Mouse (Mus musculus): ENCODE results near the gene Hist2h2be.

Gene Hist2h2be

DNA sequence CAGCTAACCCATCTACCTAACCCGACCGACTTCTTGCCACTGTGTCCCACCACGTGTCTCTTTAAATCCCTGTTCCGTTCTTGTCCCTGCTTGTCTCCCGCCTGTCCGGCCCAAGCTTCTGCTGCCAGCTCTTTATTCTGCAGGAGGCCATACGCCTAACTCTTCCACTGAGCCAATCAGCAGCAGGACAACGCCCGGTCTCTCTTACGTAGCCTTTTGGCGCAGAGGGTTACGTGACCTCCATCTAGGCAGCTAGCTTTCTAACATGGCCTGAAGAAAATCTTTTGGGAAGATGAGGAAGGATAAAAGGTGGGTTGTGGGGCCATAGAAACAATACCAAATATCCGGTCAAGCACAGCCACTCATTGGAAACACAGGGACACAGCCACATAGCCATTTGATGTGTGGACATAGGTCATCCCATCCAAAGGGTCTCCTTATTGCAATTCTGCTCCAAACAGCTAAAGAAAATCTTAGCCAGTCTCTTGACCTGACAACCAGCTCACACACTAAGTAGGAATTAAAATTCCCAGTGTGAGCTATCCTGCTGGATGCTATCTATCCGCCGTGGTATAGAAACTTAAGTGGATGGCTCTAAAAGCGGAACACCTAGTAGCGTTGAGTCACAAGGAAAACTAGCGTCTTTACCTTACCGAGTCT lies 41.4 kb downstream of the Hist2h2be start:
- DNase-seq (ENCODE audit: low spot score): peak; percentile 69

DNA sequence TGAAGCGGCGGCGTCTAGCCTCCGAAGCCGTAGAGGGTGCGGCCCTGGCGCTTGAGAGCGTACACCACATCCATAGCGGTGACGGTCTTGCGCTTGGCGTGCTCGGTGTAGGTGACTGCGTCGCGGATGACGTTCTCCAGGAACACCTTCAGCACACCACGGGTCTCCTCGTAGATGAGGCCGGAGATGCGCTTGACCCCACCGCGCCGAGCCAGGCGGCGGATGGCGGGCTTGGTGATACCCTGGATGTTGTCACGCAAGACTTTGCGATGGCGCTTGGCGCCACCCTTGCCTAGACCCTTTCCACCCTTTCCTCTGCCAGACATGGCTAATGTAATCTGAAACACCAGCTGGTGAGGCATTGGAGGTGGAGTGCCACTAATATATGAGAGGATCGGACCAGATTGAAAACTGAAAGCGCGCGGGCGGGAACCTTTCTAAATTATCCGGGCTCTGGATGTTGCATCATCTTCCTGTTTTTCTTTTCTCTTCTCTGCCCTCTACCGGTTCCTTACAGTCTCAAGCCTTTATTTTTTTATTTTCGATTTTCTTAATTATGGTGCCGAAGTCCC lies 42.1 kb downstream of the Hist2h2be start, which contains the start of gene Hist2h4:
TSS of gene Hist2h4 (minus strand) at position 333 of the 572 bp plus-strand sequence.
- peak; percentile 96 for DNase-seq (ENCODE audit: low spot score)

DNA sequence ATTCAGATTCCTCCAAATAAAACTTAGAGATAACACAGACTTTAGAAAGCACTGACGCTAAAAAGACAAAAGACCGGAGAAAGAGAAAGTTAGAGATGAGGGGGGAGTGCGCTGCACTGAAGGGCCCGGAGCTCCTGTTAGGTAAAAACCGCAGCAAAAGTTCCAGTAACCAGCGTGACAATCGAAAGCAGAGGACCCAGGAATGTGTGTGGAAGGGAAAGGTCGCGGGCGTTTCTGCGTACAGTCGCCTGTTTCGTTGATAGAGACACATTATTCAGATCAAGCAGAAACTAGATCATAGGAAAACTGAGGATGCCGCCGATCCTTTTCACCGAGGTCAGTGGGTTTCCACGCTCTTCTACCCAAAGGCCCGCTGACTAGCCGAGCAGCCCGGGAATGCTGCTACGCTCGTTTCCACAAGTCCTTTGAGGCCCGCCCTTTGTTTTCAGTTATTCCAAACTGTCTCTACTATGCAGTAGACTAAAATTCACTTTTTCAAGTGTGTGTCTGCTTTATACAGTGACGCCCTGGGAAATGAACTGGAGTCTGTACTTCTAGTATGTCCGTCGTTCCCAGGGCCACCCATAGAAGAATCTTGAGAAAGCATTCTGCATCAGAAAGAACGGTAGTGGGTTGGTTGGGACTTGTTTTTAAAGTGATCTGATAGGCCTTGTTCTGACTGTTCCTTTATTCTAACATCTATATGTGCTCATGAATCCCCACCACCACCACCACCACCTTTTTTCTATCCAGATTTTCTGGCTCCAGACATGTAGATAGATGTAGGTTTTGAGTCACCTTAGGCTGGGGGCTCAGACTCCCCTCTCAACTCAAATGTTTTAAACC lies 42.9 kb downstream of the Hist2h2be start:
- DNase-seq (ENCODE audit: low spot score): peak; percentile 64

DNA sequence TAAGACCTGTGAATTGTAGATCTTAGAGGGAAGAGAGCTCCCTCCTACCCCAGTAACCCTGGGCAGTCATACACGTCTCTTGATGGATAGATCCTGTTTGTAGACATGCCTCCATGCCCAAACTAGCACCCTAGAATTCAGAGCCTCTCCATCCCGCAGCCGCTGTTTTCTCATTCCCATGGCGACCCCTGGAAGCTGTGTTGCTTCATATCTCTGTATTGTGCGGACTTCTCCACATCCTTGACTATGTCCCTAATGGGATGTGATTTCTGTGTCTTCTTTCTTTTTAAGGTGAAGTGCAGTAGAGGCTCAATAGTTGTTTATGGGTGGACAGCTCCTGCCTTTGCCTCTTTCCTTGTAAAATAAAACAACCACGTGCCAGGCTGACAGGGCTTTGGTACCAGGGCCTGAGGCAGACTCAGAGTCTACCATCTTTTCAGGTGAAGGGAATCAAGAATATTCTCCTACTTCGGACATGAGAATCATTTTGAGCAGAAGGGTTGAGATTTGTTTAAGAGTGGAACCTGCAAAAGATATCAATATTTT lies 43.6 kb downstream of the Hist2h2be start:
- DNase-seq (ENCODE audit: low spot score): no peak

DNA sequence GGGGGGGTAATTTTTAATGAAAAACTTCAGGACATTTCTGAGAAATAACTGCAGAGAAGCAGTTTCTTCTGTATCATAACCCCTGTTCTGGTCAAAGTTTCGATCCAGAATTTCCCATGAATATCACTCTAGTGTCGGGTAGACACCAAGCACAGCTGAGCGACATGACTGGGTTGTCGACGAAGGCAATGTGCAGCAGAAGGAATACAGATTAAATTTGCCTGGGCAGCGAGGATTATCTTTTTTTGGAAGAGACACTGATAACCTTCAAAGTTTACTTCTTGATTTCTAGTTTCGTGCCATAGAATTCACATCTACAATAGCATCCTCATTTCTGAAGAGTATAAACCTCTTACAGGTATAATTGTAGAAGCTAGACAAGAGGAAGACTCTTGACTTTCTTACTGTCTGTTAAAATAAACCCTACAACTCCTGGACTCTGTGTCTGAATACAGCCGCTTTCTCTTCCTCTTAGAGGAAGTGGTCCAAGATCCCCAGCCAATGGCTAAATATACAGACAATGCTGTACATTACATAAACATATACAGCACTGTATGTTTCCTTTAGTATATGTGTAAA lies 45.3 kb downstream of the Hist2h2be start:
- DNase-seq (ENCODE audit: low spot score): no peak

DNA sequence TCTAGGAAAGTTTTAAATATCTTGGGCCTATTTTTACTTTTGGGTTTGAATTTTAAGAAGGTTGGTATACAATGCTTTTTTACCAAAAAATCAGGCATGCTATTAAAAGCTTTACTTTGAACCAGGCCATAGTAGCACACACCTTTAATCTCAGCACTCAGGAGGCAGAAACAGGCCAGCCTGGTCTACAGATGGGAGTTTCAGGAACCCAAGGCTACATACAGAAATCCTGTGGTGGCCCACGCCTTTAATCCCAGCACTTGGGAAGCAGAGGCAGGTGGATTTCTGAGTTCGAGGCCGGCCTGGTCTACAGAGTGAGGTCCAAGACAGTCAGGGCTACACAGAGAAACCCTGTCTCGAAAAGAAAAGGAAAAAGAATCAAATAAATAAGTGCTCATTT lies 46.6 kb downstream of the Hist2h2be start:
- no peak for DNase-seq (ENCODE audit: low spot score)

DNA sequence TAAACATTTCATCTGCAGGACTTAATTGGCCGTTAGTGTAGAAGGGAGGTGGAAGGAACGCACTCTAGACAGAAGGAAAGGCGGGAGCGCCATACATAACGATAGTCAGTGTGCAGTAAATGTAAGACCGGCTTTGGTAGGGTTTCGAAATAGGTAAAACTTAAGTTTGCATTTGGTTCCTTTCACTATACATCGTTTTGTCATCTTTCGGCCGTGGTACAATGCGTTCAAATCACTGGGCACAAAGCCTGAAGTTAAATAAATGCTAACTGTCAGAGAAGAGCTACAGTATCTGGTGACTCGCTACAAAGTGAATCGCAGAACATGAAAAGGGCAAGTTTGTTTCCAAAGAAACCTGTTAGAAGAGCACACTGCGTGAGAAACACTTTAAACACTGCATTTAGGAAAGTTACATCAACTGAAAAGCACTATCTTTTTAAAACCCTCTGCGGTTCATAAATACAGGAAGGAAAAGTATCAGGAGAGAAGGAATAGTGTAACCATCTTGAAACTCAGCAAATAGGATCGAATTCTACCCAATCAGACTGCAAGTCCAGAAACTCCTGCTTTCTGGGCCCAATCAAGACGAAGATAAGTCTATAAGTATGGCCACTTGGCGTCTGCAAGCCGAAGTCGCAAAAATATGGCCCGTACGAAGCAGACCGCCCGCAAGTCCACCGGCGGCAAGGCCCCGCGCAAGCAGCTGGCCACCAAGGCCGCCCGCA lies 47.3 kb downstream of the Hist2h2be start, which contains the start of gene Hist2h3b:
TSS of gene Hist2h3b (plus strand) at position 604 of the 725 bp plus-strand sequence.
- peak; percentile 50 for DNase-seq (ENCODE audit: low spot score)

DNA sequence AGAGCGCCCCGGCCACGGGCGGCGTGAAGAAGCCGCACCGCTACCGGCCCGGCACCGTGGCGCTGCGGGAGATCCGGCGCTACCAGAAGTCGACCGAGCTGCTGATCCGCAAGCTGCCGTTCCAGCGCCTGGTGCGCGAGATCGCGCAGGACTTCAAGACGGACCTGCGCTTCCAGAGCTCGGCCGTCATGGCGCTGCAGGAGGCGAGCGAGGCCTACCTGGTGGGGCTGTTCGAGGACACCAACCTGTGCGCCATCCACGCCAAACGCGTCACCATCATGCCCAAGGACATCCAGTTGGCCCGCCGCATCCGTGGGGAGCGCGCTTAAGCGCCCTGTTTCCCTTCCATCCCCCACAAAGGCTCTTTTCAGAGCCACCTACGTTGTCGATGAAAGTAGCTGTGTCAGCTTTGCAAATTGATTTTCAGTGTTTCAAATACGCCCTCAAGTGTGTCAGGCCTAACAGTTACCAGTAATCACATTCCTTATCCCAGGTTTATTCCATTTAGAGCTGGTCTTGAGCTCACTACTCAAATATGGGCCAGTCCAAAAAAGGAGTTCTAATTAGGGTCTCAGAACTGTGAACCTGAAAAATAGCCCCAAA lies 48.0 kb downstream of the Hist2h2be start:
- peak; percentile 46 for DNase-seq (ENCODE audit: low spot score)

DNA sequence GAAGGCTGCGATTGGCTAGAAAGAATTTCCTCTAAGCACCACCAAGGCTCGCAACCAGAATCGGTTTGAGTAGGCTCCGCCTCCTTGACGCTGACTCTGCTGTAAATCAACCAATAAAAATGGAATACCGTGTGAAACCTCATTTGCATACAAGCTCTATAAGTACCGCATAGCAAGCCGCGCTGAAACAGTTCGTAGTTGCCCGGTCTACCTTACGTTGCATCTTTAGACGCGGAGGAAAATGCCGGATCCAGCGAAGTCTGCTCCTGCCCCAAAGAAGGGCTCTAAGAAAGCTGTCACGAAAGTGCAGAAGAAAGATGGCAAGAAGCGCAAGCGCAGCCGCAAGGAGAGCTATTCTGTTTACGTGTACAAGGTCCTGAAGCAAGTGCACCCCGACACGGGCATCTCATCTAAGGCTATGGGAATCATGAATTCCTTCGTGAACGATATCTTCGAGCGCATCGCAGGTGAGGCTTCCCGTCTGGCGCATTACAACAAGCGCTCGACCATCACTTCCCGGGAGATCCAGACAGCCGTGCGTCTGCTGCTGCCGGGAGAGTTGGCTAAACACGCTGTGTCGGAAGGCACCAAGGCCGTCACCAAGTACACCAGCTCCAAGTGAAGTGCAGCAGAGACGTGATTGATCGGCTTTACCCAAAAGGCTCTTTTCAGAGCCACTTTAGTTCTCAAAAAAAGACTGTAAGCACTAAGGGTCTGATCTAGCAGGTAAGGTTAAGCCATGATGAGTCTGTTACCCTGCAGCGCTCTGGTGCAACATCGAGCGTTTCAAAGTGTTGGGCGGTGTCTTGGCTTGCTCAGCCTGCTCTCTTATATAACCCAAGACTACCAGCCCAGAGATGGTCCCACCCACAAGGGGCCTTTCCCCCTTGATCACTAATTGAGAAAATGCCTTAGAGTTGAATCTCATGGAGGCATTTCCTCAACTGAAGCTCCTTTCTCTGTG lies 48.9 kb downstream of the Hist2h2be start, which contains the start of gene Hist2h2bb:
TSS of gene Hist2h2bb (plus strand) at position 242 of the 964 bp plus-strand sequence.
- peak; percentile 90 for DNase-seq (ENCODE audit: low spot score)
